Mouse (Mus musculus) brain, embryonic 14.5 days (tissue): ENCODE measurements at regions not wholly inside any gene's neighbourhood (a gene's known extent, or its start where the extent isn't known, plus 50 kb on each side); places are given as distances from the start of the nearest gene placed in this dataset.
A peak's percentile ranks its signal among the peaks of the same experiment; 100 is the strongest.

Source experiments
- DNase-seq: peaks from one replicate; pipeline ENCODE4 v3.0.0-alpha.2; 2011; ENCODE audit warnings: low read depth
- CTCF ChIP-seq: fragments of 200-500 bp; IDR thresholded peaks from 2 replicates; pipeline ENCODE4 v1.5.1; 2012; ENCODE audit warnings: inconsistent platforms, mild to moderate bottlenecking, moderate library complexity, borderline replicate concordance; ENCODE audit not compliant: insufficient read depth, insufficient read length; ENCODE audit errors: extremely low read depth
- POLR2A ChIP-seq: fragments of 200-500 bp; IDR thresholded peaks from 2 replicates; pipeline ENCODE4 v1.6.1; 2012; ENCODE audit warnings: mild to moderate bottlenecking, inconsistent platforms, borderline replicate concordance; ENCODE audit not compliant: poor library complexity, insufficient read depth, insufficient read length, severe bottlenecking; ENCODE audit errors: extremely low read depth

GRCm38 (mm10) chr11:18750080-18750375 is 268.8 kb downstream of the Meis1 start:
- no peak for DNase-seq
- TF ChIP-seq POLR2A (no peak), CTCF (no peak)

DNA sequence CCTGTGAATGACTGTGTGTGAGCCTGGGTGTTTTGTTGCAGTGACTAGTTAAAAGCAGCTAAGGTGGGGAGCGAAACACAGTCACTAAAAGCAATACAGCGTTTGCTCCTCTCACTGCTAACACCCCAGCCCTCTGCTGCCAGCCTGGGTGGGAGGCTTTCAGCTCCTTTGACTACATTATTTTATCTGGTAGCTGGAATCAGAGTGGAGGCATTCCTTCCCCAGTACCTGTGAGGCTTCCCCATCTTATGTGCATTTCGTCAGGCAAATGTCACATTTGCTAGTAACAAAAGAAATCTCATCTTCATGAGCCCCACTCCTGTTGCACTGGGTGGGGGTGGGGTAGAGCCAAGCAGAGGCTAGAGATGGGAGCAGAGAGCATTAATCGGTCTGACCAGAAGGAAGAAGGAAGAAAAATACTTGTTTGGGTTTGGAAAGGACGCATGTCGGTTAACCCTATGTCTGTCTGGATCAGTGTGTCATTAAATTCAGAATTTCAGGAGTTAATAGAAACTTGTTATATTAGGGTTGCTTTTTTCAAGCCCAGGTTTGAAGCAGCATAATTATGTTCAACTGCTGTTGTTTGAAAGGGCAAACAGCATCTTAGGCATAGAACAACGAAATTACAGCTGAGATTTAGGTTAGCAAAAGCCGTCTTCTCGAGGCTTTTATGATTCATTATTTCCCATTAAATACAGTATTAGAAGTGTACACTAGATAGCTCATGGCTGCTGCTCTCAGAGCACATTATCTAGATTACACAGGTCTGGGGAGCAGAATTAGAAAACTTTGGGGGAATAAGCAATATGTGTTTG is 269.3 kb downstream of the Meis1 start:
- no peak for TF ChIP-seq POLR2A
- no peak for TF ChIP-seq CTCF
- peak; percentile 47 for DNase-seq

DNA sequence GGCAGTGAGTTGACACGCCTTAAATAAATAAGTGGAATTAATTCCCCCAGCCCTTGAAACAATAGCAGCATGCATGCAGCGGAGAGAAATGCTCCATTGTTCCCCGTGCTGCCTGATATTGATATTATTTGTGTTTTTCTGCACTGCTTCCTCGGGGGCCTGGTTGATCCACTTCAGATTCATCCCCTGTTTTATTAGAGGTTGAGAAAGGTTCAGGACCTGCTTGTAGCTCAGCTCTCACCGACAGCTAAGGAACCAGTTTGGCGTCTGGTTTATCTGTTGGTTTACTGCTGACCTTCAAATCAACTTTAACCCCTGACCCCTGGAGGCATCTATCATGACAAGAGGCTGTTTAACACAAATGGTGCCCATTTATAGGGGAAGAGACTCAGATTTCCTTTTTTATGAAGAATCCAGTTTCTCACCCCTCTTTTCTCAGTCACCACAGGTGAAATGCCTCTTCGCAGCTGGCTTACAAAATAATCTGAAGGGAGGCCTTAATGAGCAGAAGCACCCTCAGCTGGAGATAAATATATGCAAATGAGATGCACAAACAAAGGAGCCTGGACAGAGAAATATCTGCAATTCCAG is 270.8 kb downstream of the Meis1 start:
- TF ChIP-seq POLR2A: no peak
- no peak for TF ChIP-seq CTCF
- peak; percentile 77 for DNase-seq

DNA sequence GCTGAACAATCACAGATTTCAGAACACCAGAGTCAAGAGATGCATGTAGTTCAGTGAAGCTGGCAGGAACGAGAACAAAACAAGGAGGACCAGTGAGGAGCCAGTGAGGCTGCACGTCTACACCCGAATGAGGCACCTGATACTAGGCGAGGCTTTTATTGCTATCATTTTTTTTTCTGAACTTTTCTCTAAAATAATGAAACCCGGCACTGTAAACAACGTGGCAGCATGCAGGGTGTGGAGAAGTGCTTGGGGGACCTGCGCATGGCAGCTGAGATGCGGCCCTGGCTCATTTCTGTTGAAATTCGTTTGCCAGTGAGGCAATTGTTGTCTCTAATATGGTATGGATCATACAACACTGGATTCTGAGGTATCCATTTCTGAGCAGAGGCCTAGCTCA is 271.4 kb downstream of the Meis1 start:
- no peak for DNase-seq
- no peak for TF ChIP-seq POLR2A
- no peak for TF ChIP-seq CTCF

DNA sequence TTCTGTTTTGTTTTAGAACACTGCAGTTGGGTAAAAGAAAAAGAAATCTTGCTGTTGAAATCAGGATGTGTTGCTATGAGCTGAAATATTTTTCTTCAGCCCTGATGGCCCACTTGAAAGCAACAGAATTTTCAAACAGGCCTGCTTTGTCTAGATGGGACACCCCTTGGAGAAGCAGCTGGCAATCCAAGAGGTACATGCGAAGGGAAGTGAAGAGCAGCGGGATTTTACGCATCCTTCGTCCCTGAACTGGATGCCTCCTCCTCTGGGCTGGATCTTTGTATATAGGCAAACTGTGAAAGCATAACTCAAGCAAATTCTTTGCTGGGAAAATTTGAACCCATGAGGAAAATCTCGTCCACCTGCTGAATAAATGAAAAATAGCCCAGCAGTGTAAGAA is 272.3 kb downstream of the Meis1 start:
- DNase-seq: no peak
- no peak for TF ChIP-seq POLR2A
- TF ChIP-seq CTCF: no peak

- no peak for DNase-seq
- no peak for TF ChIP-seq POLR2A
- TF ChIP-seq CTCF: no peak
Measured at GRCm38 (mm10) chr11:18745840-18746239, 272.9 kb downstream of the Meis1 start.

DNA sequence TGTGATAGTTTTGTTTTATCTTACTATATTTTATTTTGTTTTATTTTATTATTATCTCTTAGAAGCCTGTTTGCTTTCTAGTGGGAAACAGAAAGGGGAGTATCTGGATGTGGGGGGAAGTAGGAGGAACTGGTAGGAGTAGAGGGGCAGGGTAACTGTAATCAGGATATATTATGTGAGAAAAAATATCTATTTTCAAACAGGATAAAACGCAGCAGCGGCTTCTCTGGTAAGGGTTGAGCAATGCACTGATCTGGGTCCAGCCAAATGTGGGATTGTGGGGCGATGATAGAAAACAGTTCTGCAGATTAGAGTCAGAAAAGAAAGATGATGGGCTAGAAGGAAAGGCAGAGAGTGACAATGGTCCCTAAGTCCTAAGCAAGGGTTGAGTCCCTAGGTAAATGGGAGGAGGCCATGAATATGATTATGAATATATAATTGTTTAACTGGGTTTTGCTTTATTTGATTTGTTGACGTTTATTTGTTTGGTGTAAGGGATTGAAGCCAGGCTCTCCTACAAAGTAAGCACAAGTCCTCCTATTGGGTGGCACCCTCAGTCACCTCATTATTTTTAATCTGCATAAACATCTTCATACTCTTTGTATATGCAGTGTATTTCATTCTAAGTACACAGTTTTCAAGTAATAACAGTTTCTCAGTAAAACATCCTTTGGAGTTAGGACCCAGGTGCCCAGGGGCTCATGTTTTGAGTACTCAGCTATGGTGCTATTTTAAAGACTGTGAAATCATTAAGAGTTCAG is 283.7 kb downstream of the Meis1 start:
- TF ChIP-seq CTCF (no peak), POLR2A (no peak)
- DNase-seq: no peak

- DNase-seq: no peak
- TF ChIP-seq CTCF (no peak), POLR2A (no peak)
Measured at GRCm38 (mm10) chr11:18734075-18734474, 284.7 kb downstream of the Meis1 start.

- no peak for DNase-seq
- TF ChIP-seq POLR2A (no peak), CTCF (no peak)
Measured at GRCm38 (mm10) chr11:18729742-18730141, 289.0 kb downstream of the Meis1 start.

DNA sequence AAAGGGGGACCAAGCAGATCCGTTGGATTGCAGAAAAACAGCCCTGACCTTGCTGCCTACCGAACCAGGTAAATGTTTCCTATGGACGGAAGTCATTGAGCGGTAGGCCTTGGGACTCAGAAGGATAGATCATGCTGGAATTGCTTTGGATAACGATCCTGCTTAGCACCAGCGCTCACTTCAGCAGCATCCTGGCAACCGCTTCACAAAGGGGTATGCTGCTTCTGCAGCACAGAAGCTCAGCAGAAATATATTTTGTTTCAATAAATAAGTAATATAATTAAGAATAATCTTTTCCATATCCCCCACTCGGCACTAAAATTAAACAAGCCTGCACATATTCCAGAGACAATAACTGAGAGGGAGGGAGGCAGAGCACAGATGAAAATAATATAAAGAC is 296.0 kb downstream of the Meis1 start:
- peak; percentile 30 for DNase-seq
- no peak for TF ChIP-seq POLR2A
- TF ChIP-seq CTCF: no peak

GRCm38 (mm10) chr11:18715851-18716126 is 303.0 kb downstream of the Meis1 start:
- no peak for TF ChIP-seq POLR2A
- no peak for TF ChIP-seq CTCF

More at GRCm38 (mm10) chr11:18715851-18716126, 303.0 kb downstream of the Meis1 start:
- no peak for DNase-seq
